Mouse (Mus musculus) megakaryocyte, embryonic 14.5 days (primary cell): ENCODE measurements at regions not wholly inside any gene's neighbourhood (a gene's known extent, or its start where the extent isn't known, plus 50 kb on each side); places are given as distances from the start of the nearest gene placed in this dataset.

Source experiments
- FLI1 ChIP-seq: IDR thresholded peaks from 2 replicates; pipeline ENCODE4 v1.6.1; 2012; ENCODE audit warnings: low read length, inconsistent platforms, mixed read lengths
- GATA1 ChIP-seq: IDR thresholded peaks from 3 replicates; pipeline ENCODE4 v1.6.1; 2012; ENCODE audit warnings: mixed read lengths, low read length, inconsistent platforms, borderline replicate concordance

GRCm38 (mm10) chr9:90533372-90533771, 262.8 kb upstream of the Tbc1d2b start:
- TF ChIP-seq GATA1: no peak
- TF ChIP-seq FLI1: no peak
